Mouse (Mus musculus) megakaryocyte, embryonic 14.5 days (primary cell): ENCODE results near the gene Rtn1. TPM values are rescaled to one million over a fixed set of nuclear protein-coding genes. Genes with fewer than 3 reads are reported as not detected.
"Not testable (repeated sequence)": the region's sequence is repeated elsewhere in the genome, so short reads cannot be mapped to it uniquely, and the experiment has no call there.

Experiments used
- H3K27me3 ChIP-seq: replicated peaks from 2 replicates; pipeline ENCODE3; 2012; ENCODE audit warnings: inconsistent platforms
- H3K36me3 ChIP-seq: replicated peaks from 2 replicates; pipeline ENCODE3; 2012; ENCODE audit warnings: low read length, inconsistent platforms, mixed read lengths
- H3K4me1 ChIP-seq: 2 replicates; pipeline ENCODE4 v1.6.1; 2012; ENCODE audit warnings: inconsistent platforms
- H3K4me3 ChIP-seq: replicated peaks from 2 replicates; pipeline ENCODE3; 2012; ENCODE audit warnings: moderate library complexity, mild to moderate bottlenecking, inconsistent platforms
- H3K9me3 ChIP-seq: 2 replicates; pipeline ENCODE4 v1.6.1; 2012; ENCODE audit warnings: inconsistent platforms
- FLI1 ChIP-seq: IDR thresholded peaks from 2 replicates; pipeline ENCODE4 v1.6.1; 2012; ENCODE audit warnings: low read length, inconsistent platforms, mixed read lengths
- GATA1 ChIP-seq: IDR thresholded peaks from 3 replicates; pipeline ENCODE4 v1.6.1; 2012; ENCODE audit warnings: mixed read lengths, low read length, inconsistent platforms, borderline replicate concordance
- polyA plus RNA-seq: library from polyadenylated mRNA; stranded (reverse); fragments of >175 nt; gene quantifications from 2 replicates; pipeline ENCODE4 v1.2.3, GENCODE M21; 2012; ENCODE audit warnings: low replicate concordance; ENCODE audit not compliant: insufficient read depth

Gene Rtn1
- polyA plus RNA-seq, 1 experiment = not detected

DNA sequence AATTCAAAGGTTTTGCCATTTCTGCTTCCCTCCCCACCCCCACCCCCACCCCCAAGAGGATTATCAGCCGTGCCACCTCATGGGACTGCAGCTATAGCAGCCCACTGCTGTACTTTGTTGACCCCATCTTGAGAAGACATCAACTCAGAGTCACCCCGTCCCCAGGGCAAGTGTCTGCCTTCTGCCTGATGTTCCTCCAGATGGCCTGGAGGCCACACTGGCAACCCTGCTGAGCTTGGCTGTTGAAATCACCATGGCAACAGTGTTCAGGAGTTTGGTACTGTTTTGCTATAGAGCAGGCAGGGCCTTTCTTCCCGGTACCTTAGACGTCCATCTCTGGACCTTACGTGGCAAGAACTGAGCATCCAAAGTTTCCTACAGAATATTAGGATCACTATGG lies 103.9 kb downstream of the Rtn1 start:
- no peaks in the 10 kb centered on the region for H3K27me3 ChIP-seq
- H3K9me3 ChIP-seq = peaks cover 16% of the 10 kb centered on the region
- no peak overlapping the region for H3K4me3 ChIP-seq

GRCm38 (mm10) chr12:72304347-72304688 lies 104.5 kb downstream of the Rtn1 start:
- no peak for TF ChIP-seq GATA1
- no peak for TF ChIP-seq FLI1
- H3K4me3 ChIP-seq = no peak overlapping the region
- H3K9me3 ChIP-seq = peaks cover 16% of the 10 kb centered on the region
- no peaks in the 10 kb centered on the region for H3K27me3 ChIP-seq
- no peaks in the 10 kb centered on the region for H3K36me3 ChIP-seq
- no peaks in the 10 kb centered on the region for H3K4me1 ChIP-seq

More for the DNA sequence above, 103.9 kb downstream of the Rtn1 start:
- H3K36me3 ChIP-seq = no peaks in the 10 kb centered on the region
- H3K4me1 ChIP-seq = no peaks in the 10 kb centered on the region
- TF ChIP-seq GATA1 (no peak), FLI1 (no peak)

DNA sequence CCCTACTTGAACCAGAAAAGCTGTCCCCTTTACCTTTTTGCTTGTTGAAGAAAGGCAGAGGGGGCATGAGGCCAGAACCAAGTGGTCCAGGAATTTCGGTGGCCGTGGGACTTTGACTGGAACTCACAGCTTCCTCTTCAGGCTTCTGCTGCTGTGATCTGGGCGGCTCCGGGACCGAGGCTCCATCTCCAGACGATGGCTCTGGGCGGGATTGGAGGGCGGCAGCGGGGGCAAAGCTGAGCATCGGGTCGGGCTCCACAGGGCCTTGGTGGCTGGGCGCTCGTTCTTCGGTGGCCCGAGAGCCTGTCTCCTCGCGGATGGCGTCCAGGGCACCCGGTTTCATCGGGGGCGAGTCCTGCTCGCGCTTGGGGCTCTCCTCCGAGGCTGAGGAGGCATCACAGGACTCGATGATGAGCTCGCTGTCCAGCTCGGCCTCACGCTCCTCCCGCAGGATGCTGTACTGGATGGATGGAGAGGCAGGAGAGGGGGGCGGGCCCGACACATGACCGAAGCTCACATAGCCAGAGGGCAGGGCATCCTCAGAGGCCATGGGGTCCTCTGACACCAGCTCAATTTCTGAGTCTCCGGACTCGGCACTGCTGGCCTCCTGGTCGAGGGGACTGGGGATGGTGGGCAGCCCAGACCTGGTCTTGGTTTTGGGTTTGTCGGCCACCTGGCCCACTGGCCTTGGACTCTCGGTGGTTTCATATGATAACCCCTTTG lies 105.1 kb downstream of the Rtn1 start:
- TF ChIP-seq FLI1 (no peak), GATA1 (no peak)
- H3K9me3 ChIP-seq = peaks cover 16% of the 10 kb centered on the region
- H3K27me3 ChIP-seq = no peaks in the 10 kb centered on the region
- H3K36me3 ChIP-seq = no peaks in the 10 kb centered on the region
- H3K4me3 ChIP-seq = peak overlapping the region; percentile 14
- no peaks in the 10 kb centered on the region for H3K4me1 ChIP-seq

GRCm38 (mm10) chr12:72301431-72301830 lies 107.4 kb downstream of the Rtn1 start:
- Histone ChIP-seq H3K27me3 (no peaks in the 10 kb centered on the region), H3K4me1 (no peaks in the 10 kb centered on the region), H3K36me3 (no peaks in the 10 kb centered on the region), H3K9me3 (peaks cover 17% of the 10 kb centered on the region), H3K4me3 (no peak overlapping the region)
- no peak for TF ChIP-seq GATA1

GRCm38 (mm10) chr12:72300971-72301370 lies 107.9 kb downstream of the Rtn1 start:
- no peak overlapping the region for H3K4me3 ChIP-seq
- H3K4me1 ChIP-seq = no peaks in the 10 kb centered on the region
- peaks cover 17% of the 10 kb centered on the region for H3K9me3 ChIP-seq
- no peaks in the 10 kb centered on the region for H3K36me3 ChIP-seq
- TF ChIP-seq FLI1 = no peak
- TF ChIP-seq GATA1 = no peak
- H3K27me3 ChIP-seq = no peaks in the 10 kb centered on the region

DNA sequence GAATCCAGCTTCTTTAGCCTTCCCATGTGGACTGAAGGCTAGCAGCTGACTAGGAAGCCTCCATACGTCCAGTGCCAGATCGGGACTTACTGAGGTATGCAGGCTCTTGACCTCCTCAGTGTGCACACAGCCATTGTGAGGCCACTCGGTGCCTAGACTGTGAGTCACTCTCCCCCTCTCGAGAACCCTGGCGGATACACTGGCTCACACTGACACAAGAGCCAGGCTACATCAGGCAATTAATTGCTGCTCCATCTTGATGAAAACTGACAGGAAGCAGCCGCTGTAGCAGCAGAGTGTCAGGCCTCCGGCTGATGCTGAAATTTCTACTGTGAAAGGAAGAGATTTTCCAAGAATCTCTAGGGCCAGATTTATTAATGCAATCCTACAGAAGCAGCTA lies 110.6 kb downstream of the Rtn1 start:
- Histone ChIP-seq H3K4me1 (no peaks in the 10 kb centered on the region), H3K4me3 (no peak overlapping the region), H3K9me3 (peaks cover 6% of the 10 kb centered on the region), H3K27me3 (no peaks in the 10 kb centered on the region), H3K36me3 (no peaks in the 10 kb centered on the region)
- no peak for TF ChIP-seq FLI1
- no peak for TF ChIP-seq GATA1

DNA sequence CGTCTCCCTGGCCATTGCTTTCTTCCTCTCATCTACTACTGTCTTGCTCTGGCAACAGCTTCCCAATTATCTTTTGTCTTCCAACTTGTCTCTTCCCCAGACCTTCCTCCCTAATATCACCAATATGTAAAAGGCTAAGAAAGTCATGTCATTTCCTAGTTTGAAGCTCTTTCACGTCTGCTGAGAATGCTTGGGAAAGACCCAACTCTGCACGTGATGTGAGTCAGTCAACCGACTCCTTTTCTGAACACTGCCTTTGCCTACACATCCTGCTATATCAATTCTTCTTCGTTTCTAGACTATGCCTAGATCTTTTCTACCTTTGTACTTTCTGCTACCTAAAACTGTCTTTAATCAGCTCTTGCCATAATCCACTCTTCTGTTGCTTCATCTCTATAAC lies 112.3 kb downstream of the Rtn1 start:
- H3K27me3 ChIP-seq = no peaks in the 10 kb centered on the region
- TF ChIP-seq FLI1 = no peak
- no peak for TF ChIP-seq GATA1
- H3K9me3 ChIP-seq = 0 out of 2 replicates have a peak, but pooled peaks cover 4% of the 10 kb centered on the region
- no peaks in the 10 kb centered on the region for H3K36me3 ChIP-seq
- no peak overlapping the region for H3K4me3 ChIP-seq
- H3K4me1 ChIP-seq = no peaks in the 10 kb centered on the region

DNA sequence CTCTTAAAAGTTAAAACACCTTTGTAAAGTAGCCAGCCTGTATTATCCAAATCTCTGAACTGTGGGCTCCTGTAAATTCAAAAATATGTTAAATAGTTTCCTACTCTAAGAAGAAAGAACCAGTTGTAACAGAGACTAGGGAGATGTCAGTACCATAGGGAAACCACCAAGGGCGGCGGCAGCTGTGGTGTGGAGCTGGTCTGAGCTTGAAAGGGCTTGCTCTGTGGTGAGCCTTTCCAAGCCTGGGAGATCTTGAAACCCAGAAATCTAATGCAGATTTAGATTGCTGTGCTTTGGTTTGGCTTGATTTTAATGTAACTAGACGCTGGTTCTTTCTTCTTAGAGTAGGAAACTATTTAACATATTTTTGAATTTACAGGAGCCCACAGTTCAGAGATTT lies 115.7 kb downstream of the Rtn1 start:
- H3K9me3 ChIP-seq, H3K4me1 ChIP-seq, H3K4me3 ChIP-seq, H3K27me3 ChIP-seq, H3K36me3 ChIP-seq: not testable (repeated sequence)

- H3K4me1 ChIP-seq = no peaks in the 10 kb centered on the region
- no peaks in the 10 kb centered on the region for H3K36me3 ChIP-seq
- H3K4me3 ChIP-seq = no peak overlapping the region
- TF ChIP-seq GATA1 (no peak), FLI1 (no peak)
- H3K9me3 ChIP-seq = no peaks in the 10 kb centered on the region
- H3K27me3 ChIP-seq = no peaks in the 10 kb centered on the region
Observed at GRCm38 (mm10) chr12:72292566-72292965, 116.3 kb downstream of the Rtn1 start.

DNA sequence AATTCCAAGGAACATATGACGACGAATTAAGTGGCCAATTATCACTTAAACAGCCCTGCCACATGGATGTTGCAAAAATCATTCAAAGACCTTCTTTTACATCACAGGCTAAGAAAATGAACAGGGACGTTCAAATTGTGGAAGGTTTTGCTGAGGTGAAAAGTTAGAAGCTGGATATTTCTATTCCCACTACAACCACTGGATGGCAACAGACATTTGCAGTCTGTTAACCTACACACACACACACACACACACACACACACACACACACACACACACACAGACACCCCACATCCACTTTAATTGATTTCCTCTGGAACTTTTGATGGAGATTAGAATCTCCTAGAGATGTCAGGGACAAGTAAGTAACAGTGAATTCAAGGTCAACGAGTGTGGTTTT lies 117.6 kb downstream of the Rtn1 start:
- H3K4me1 ChIP-seq = no peaks in the 10 kb centered on the region
- TF ChIP-seq GATA1 (no peak), FLI1 (no peak)
- H3K4me3 ChIP-seq = no peak overlapping the region
- H3K36me3 ChIP-seq = no peaks in the 10 kb centered on the region
- H3K9me3 ChIP-seq = no peaks in the 10 kb centered on the region
- no peaks in the 10 kb centered on the region for H3K27me3 ChIP-seq

DNA sequence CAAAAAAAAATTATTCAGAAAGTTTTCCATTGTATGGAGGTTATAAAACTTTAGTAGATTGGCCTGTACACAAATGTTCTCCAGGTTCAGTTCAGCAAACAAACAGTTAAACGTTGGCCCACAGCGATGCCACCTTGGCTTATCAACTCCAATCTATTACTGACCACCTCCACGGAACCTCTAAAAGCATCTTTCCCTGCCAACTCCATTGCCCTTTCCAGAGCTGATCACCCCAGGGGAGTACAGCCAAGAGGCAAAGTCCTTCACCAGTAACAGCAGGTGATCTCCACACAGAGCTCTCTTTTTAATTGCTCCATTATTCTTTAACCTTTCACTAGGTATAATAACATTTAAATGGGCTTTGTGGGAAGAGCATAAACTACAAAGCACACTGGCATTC lies 120.6 kb downstream of the Rtn1 start:
- TF ChIP-seq GATA1 (no peak), FLI1 (no peak)
- Histone ChIP-seq H3K4me3 (no peak overlapping the region), H3K9me3 (0 out of 2 replicates have a peak, but pooled peaks cover 2% of the 10 kb centered on the region), H3K27me3 (no peaks in the 10 kb centered on the region), H3K36me3 (no peaks in the 10 kb centered on the region), H3K4me1 (no peaks in the 10 kb centered on the region)
